ENCODE assay signal across 21 mouse cellular contexts in the genomic region with DNA sequence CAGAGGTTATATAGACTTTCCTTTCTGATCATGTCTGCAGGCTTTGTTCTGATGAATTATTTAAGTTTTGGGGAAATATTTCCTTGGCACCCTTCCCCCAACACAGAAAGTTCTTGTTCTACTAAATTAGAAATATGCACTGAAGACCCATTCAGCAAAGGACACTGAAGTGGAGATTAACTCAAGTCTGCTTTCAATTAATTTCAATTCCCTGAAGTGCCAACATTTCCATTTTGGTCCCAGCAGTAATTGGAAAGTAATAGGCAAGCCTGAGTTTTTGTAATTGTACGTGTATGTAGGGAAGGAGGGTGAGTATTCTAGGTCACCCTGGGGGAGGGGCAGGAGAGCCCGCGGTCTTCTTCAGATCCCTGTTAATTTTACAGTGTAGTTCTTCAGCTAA. TPM values are rescaled to one million over a fixed set of nuclear protein-coding genes. Genes with fewer than 3 reads are reported as not detected.
"Had no signal": no experiment of that assay in that cellular context is flagged by ENCODE, and none has a peak within 500 bp of the region (broad histone marks: within the 10 kb centered on the region; RNA-seq: fewer than 3 reads in every experiment).

No protein-coding gene starts in this region.

- H3K27ac ChIP-seq: kidney, postnatal 0 days; limb, embryonic 12.5 days; liver, embryonic 13.5 days; lung, embryonic 15.5 days; macrophage; midbrain, embryonic 12.5 days; neural tube, embryonic 12.5 days; stomach, embryonic 15.5 days had no signal

- H3K36me3 ChIP-seq: limb, embryonic 12.5 days; liver, embryonic 13.5 days; lung, embryonic 15.5 days; midbrain, embryonic 12.5 days; neural tube, embryonic 12.5 days; stomach, embryonic 15.5 days had no signal

- H3K27me3 ChIP-seq: limb, embryonic 12.5 days; liver, embryonic 13.5 days; lung, embryonic 15.5 days; midbrain, embryonic 12.5 days; neural tube, embryonic 12.5 days; stomach, embryonic 15.5 days had no signal

- DNase-seq: kidney, adult 2 months; kidney, postnatal 36 days; liver; liver, embryonic 13.5 days; liver, postnatal 0 days; lung, postnatal 14 days; right cerebral cortex, postnatal 14 days; thymus, adult 2 months; thymus, postnatal 25 days had no signal

- H3K4me3 ChIP-seq: limb, embryonic 12.5 days; liver, embryonic 13.5 days; lung, embryonic 15.5 days; megakaryocyte, embryonic 14.5 days; midbrain, embryonic 12.5 days; neural tube, embryonic 12.5 days; stomach, embryonic 15.5 days had no signal

- H3K9me3 ChIP-seq: limb, embryonic 12.5 days; liver, embryonic 13.5 days; lung, embryonic 15.5 days; megakaryocyte, embryonic 14.5 days; midbrain, embryonic 12.5 days; neural tube, embryonic 12.5 days; stomach, embryonic 15.5 days had no signal

- H3K4me2 ChIP-seq: limb, embryonic 12.5 days; liver, embryonic 13.5 days; lung, embryonic 15.5 days; midbrain, embryonic 12.5 days; neural tube, embryonic 12.5 days; stomach, embryonic 15.5 days had no signal

- H3K4me1 ChIP-seq: limb, embryonic 12.5 days; liver, embryonic 13.5 days; lung, embryonic 15.5 days; neural tube, embryonic 12.5 days; stomach, embryonic 15.5 days had no signal

- H3K9ac ChIP-seq: limb, embryonic 12.5 days; liver, embryonic 13.5 days; liver, postnatal 0 days; lung, embryonic 15.5 days; midbrain, embryonic 12.5 days; neural tube, embryonic 12.5 days; stomach, embryonic 15.5 days had no signal

RNA-seq across cellular contexts. Expression of a gene that starts 19.2 kb away (rescaled TPM):
- total RNA-seq: neutrophil, adult 5-6 weeks had no signal

RNA-seq across cellular contexts. Expression of a gene that starts 36.4 kb away (rescaled TPM):
- total RNA-seq: monocyte, adult 5-6 weeks had no signal

RNA-seq across cellular contexts. Expression of a gene that starts 46.9 kb away (rescaled TPM):
- total RNA-seq: monocyte, adult 5-6 weeks; neutrophil, adult 5-6 weeks had no signal
- polyA plus RNA-seq: kidney, adult 2 months; liver, embryonic 13.5 days; macrophage; spleen, adult 2 months; thymus, adult 2 months; urinary bladder, adult 2 months had no signal
